Mouse (Mus musculus): ENCODE measurements around the gene Cracr2b. TPM values are rescaled to one million over a fixed set of nuclear protein-coding genes. Genes with fewer than 3 reads are reported as not detected.

Gene Cracr2b
- polyA plus RNA-seq, 1 experiment from 2014 or later: 5.2 TPM

GRCm38 (mm10) chr7:141478270-141478748 is 17.4 kb downstream of the Cracr2b start:
- Histone ChIP-seq H3K4me3 (replicated peaks; ENCODE audit: low read length) (no peak overlapping the region), H3K27me3 (replicated peaks; ENCODE audit: control insufficient read depth, insufficient read depth, low read length) (peaks cover 13% of the 10 kb centered on the region), H3K27ac (ENCODE audit: low read length) (no peak overlapping the region), H3K4me2 (ENCODE audit: low read length) (no peak overlapping the region), H3K9ac (replicated peaks; ENCODE audit: low read depth, low read length) (no peak overlapping the region), H3K4me1 (replicated peaks; ENCODE audit: control insufficient read depth, insufficient read depth, low read length) (peaks cover 46% of the 10 kb centered on the region), H3K36me3 (ENCODE audit: control insufficient read depth, insufficient read depth) (no peaks in the 10 kb centered on the region), H3K9me3 (ENCODE audit: control insufficient read depth, low read length) (no peaks in the 10 kb centered on the region)
- ATAC-seq: no peak
- WGBS: 80% methylated on average over 5 of the region's 5 CpGs

DNA sequence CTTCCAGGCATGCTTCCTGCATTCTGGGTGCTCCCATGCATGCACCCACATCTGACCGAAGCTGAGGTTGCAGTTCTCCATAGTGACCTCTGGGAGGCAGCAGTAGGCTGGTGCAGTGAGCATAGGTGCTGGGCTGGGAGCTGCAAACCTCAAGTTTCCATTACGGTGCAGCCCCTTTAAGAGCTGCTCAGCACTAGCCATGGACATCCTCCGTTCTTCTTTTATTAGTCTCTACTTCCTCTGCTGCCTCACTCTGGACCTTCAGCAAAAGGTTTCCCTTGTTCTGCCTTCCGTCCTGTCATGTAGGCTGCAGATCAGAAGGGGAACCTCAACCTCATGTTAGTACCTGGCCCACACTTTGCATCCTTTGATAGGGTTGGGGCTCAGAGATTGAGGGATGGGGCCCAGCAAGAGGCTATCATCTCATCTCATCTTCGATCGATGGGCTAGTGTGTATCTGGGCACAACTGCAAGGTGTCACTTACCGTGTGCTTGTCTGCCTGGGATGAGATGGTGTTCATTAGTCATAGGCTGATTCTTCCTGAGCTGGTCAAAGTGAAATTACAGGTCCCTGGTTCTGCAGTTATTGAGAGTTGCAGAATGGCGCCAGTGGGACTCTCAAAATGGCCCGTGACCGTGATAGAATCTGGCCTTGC is 20.1 kb downstream of the Cracr2b start:
- Histone ChIP-seq H3K4me1 (replicated peaks; ENCODE audit: control insufficient read depth, insufficient read depth, low read length) (peaks cover 35% of the 10 kb centered on the region), H3K4me3 (replicated peaks; ENCODE audit: low read length) (peak overlapping the region; percentile 71), H3K4me2 (ENCODE audit: low read length) (peak overlapping the region; percentile 88), H3K9me3 (ENCODE audit: control insufficient read depth, low read length) (no peaks in the 10 kb centered on the region), H3K9ac (replicated peaks; ENCODE audit: low read depth, low read length) (no peak overlapping the region), H3K36me3 (ENCODE audit: control insufficient read depth, insufficient read depth) (no peaks in the 10 kb centered on the region), H3K27ac (ENCODE audit: low read length) (no peak overlapping the region; the same call in 1 of the 2 replicates), H3K27me3 (replicated peaks; ENCODE audit: control insufficient read depth, insufficient read depth, low read length) (peaks cover 14% of the 10 kb centered on the region)
- WGBS: 5% methylated on average over 10 of the region's 10 CpGs
- ATAC-seq: peak; percentile 65

DNA sequence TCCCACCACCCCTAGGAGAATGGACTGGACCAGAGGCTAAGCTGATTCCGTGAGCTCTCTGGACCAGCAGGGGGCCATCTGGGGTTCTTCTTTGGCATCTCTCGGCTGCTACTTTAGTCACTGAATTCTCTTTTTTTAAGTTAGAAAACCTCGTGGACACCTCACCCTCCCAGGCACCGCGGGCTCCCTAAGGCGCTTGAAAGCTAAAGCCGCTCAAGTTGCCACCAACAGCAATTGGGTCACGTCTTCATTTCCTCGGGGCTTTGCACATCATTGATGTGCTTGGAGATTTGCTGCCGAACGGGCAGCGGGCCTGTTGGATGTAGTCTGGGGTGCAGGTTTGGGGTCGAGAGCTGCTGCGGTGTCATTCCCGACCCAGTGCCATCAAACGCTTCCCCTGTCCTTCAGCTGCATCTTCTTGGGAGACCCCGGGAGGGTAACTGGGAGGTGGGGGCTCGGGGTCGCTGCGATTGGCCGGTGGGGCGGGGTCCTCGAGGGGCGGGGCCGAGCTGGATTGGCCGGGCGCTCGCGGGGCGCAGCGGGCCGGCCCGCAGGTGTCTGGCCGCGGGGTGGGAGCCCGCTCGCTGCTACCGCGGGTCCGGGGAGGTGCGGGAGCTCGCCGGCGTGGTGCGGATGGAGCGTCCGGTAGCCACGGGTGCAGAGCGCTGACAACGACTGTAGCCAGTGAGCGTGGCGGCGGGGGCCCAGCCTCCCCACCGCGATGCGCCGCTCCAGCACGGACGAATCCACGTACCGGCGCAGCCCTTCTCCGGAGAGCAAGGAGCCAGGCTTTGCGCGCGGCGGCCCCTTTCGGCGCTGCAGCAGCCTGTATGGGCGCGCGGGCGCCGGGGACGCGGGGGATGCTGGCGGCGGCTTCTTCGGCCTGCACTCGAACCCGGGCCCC is 20.9 kb downstream of the Cracr2b start:
- Histone ChIP-seq H3K4me3 (replicated peaks; ENCODE audit: low read length) (peak overlapping the region; percentile 71), H3K4me1 (replicated peaks; ENCODE audit: control insufficient read depth, insufficient read depth, low read length) (peaks cover 29% of the 10 kb centered on the region), H3K4me2 (ENCODE audit: low read length) (peak overlapping the region; percentile 88), H3K27me3 (replicated peaks; ENCODE audit: control insufficient read depth, insufficient read depth, low read length) (peaks cover 10% of the 10 kb centered on the region), H3K27ac (ENCODE audit: low read length) (no peak overlapping the region; the same call in 1 of the 2 replicates), H3K36me3 (ENCODE audit: control insufficient read depth, insufficient read depth) (no peaks in the 10 kb centered on the region), H3K9me3 (ENCODE audit: control insufficient read depth, low read length) (no peaks in the 10 kb centered on the region), H3K9ac (replicated peaks; ENCODE audit: low read depth, low read length) (peak overlapping the region; percentile 71)
- under 1% methylated on average over 68 of the region's 81 CpGs for WGBS
- peak; percentile 62 for ATAC-seq

GRCm38 (mm10) chr7:141482531-141483024 is 21.7 kb downstream of the Cracr2b start:
- Histone ChIP-seq H3K36me3 (ENCODE audit: control insufficient read depth, insufficient read depth) (no peaks in the 10 kb centered on the region), H3K27me3 (replicated peaks; ENCODE audit: control insufficient read depth, insufficient read depth, low read length) (peaks cover 4% of the 10 kb centered on the region), H3K27ac (ENCODE audit: low read length) (no peak overlapping the region), H3K9ac (replicated peaks; ENCODE audit: low read depth, low read length) (peak overlapping the region; percentile 71), H3K9me3 (ENCODE audit: control insufficient read depth, low read length) (no peaks in the 10 kb centered on the region), H3K4me3 (replicated peaks; ENCODE audit: low read length) (peak overlapping the region; percentile 71), H3K4me2 (ENCODE audit: low read length) (peak overlapping the region; percentile 88), H3K4me1 (replicated peaks; ENCODE audit: control insufficient read depth, insufficient read depth, low read length) (peaks cover 25% of the 10 kb centered on the region)
- peak; percentile 24 for ATAC-seq
- 4% methylated on average over 11 of the region's 11 CpGs for WGBS

GRCm38 (mm10) chr7:141483114-141483653 is 22.3 kb downstream of the Cracr2b start:
- H3K4me3 ChIP-seq (replicated peaks; ENCODE audit: low read length): no peak overlapping the region; the same call in 1 of the 2 replicates
- peaks cover 3% of the 10 kb centered on the region; the same call in 1 of the 2 replicates for H3K27me3 ChIP-seq (replicated peaks; ENCODE audit: control insufficient read depth, insufficient read depth, low read length)
- H3K4me1 ChIP-seq (replicated peaks; ENCODE audit: control insufficient read depth, insufficient read depth, low read length): peaks cover 25% of the 10 kb centered on the region
- 75% methylated on average over 6 of the region's 6 CpGs for WGBS
- no peak overlapping the region for H3K9ac ChIP-seq (replicated peaks; ENCODE audit: low read depth, low read length)
- no peak for ATAC-seq
- no peak overlapping the region for H3K27ac ChIP-seq (ENCODE audit: low read length)
- H3K9me3 ChIP-seq (ENCODE audit: control insufficient read depth, low read length): no peaks in the 10 kb centered on the region
- H3K36me3 ChIP-seq (ENCODE audit: control insufficient read depth, insufficient read depth): no peaks in the 10 kb centered on the region
- peak overlapping the region; percentile 88 for H3K4me2 ChIP-seq (ENCODE audit: low read length)

DNA sequence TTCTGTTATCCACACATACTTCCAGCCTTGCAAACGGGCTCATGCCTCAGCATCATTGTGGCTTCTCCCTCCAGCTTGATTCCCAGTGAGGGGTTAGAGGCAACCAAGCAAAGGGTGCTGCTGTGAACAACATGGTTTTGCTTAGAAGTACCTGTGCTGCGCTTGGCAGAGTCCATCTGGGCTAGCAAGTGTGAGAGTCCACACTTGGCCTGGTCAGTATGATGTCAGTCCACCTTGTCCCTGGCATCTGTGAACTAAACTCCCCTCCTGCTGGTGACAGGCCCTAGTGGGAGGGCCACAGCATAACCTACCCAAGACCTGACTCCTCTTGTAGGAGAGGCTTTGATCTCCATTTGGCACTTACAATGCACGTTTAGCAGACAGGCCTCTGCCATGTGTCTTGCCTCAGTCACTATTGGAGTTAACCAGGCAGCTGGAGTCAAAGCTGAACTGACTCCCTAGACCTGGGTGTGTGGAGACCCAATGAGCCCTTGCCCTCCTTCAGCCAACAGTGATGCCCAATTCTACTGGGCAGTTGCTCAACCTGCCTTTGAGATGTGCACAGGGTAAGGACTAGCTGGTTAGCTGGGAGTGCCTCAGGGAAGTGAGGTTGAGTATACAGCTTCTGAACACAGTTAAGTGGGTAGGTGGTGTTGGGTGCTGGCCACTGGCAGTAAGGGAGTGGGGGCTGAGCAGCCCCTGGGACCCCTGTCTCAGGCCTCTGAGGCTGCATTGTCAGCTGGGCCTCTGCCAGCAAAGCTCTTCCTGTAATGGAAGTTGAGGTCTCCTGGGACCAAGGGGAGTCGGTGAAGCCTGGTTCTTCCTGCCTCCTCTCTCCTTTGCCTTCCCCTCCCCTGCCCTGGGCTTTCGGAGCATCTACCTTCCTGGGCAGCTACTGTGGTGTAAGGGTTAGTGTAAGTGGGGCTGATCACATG is 23.6 kb downstream of the Cracr2b start:
- no peaks in the 10 kb centered on the region for H3K36me3 ChIP-seq (ENCODE audit: control insufficient read depth, insufficient read depth)
- no peaks in the 10 kb centered on the region for H3K9me3 ChIP-seq (ENCODE audit: control insufficient read depth, low read length)
- ATAC-seq: no peak
- no peak overlapping the region for H3K27ac ChIP-seq (ENCODE audit: low read length)
- peaks cover 25% of the 10 kb centered on the region for H3K4me1 ChIP-seq (replicated peaks; ENCODE audit: control insufficient read depth, insufficient read depth, low read length)
- 76% methylated on average over 5 of the region's 5 CpGs for WGBS
- H3K9ac ChIP-seq (replicated peaks; ENCODE audit: low read depth, low read length): no peak overlapping the region
- H3K4me2 ChIP-seq (ENCODE audit: low read length): no peak overlapping the region
- no peak overlapping the region for H3K4me3 ChIP-seq (replicated peaks; ENCODE audit: low read length)
- H3K27me3 ChIP-seq (replicated peaks; ENCODE audit: control insufficient read depth, insufficient read depth, low read length): peaks cover 3% of the 10 kb centered on the region; the same call in 1 of the 2 replicates

- H3K9me3 ChIP-seq (ENCODE audit: control insufficient read depth, low read length): no peaks in the 10 kb centered on the region
- 70% methylated on average over 2 of the region's 2 CpGs for WGBS
- no peak overlapping the region for H3K9ac ChIP-seq (replicated peaks; ENCODE audit: low read depth, low read length)
- no peak overlapping the region for H3K4me3 ChIP-seq (replicated peaks; ENCODE audit: low read length)
- no peak overlapping the region for H3K27ac ChIP-seq (ENCODE audit: low read length)
- peaks cover 25% of the 10 kb centered on the region for H3K4me1 ChIP-seq (replicated peaks; ENCODE audit: control insufficient read depth, insufficient read depth, low read length)
- peaks cover 3% of the 10 kb centered on the region; the same call in 1 of the 2 replicates for H3K27me3 ChIP-seq (replicated peaks; ENCODE audit: control insufficient read depth, insufficient read depth, low read length)
- ATAC-seq: no peak
- no peaks in the 10 kb centered on the region for H3K36me3 ChIP-seq (ENCODE audit: control insufficient read depth, insufficient read depth)
- no peak overlapping the region for H3K4me2 ChIP-seq (ENCODE audit: low read length)
These were observed 24.3 kb downstream of the Cracr2b start for GRCm38 (mm10) chr7:141485186-141485585.

DNA sequence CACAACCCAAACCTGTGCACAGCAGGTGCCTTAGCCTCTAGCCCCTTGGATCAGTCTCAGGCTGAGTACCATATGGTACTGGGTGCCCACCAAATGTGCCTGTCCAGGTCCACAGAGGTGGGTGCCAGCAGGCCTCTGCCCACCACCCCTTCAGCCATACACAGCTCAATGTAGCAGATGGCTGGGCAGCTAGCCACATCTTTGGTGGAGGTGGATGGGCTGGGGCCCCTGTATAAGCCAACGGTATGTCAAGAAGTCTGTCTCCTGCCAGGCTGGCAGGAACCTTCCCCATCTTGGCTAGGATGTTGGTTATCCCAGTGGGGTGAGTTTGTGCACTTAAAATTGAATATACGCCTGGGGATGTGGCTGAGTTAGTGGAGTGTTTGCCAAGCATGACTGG is 24.7 kb downstream of the Cracr2b start:
- H3K4me3 ChIP-seq (replicated peaks; ENCODE audit: low read length): no peak overlapping the region
- no peak for ATAC-seq
- H3K4me2 ChIP-seq (ENCODE audit: low read length): no peak overlapping the region
- WGBS: 59% methylated on average over 2 of the region's 2 CpGs
- no peak overlapping the region for H3K9ac ChIP-seq (replicated peaks; ENCODE audit: low read depth, low read length)
- peaks cover 25% of the 10 kb centered on the region for H3K4me1 ChIP-seq (replicated peaks; ENCODE audit: control insufficient read depth, insufficient read depth, low read length)
- H3K27me3 ChIP-seq (replicated peaks; ENCODE audit: control insufficient read depth, insufficient read depth, low read length): peaks cover 3% of the 10 kb centered on the region; the same call in 1 of the 2 replicates
- H3K36me3 ChIP-seq (ENCODE audit: control insufficient read depth, insufficient read depth): no peaks in the 10 kb centered on the region
- no peaks in the 10 kb centered on the region for H3K9me3 ChIP-seq (ENCODE audit: control insufficient read depth, low read length)
- no peak overlapping the region for H3K27ac ChIP-seq (ENCODE audit: low read length)
